Mouse (Mus musculus) lung, embryonic 15.5 days (tissue): ENCODE measurements at regions not wholly inside any gene's neighbourhood (a gene's known extent, or its start where the extent isn't known, plus 50 kb on each side); places are given as distances from the start of the nearest gene placed in this dataset.

ENCODE experiments used
- ATAC-seq: fragments of 200-750 bp; cut with Nextera tagmentation; 2 replicates; pipeline ENCODE4 v1.8.0; 2017; ENCODE audit warnings: moderate number of reproducible peaks, borderline replicate concordance; ENCODE audit not compliant: low FRiP score, low TSS enrichment; ENCODE audit errors: extremely low read depth
- H3K27ac ChIP-seq: fragments of 300-500 bp; sonication (generic); 2 replicates; pipeline ENCODE4 v1.5.1; 2015; ENCODE audit warnings: moderate library complexity, mild to moderate bottlenecking, inconsistent platforms
- H3K27me3 ChIP-seq: fragments of 300-500 bp; sonication (generic); 2 replicates; pipeline ENCODE4 v1.6.1; 2015; ENCODE audit warnings: inconsistent platforms
- H3K36me3 ChIP-seq: fragments of 300-500 bp; sonication (generic); 2 replicates; pipeline ENCODE4 v1.6.1; 2015; ENCODE audit warnings: inconsistent platforms
- H3K4me1 ChIP-seq: fragments of 300-500 bp; sonication (generic); 2 replicates; pipeline ENCODE4 v1.6.1; 2015; ENCODE audit warnings: inconsistent platforms
- H3K4me2 ChIP-seq: fragments of 300-500 bp; sonication (generic); 2 replicates; pipeline ENCODE4 v1.6.1; 2015; ENCODE audit warnings: inconsistent platforms, mild to moderate bottlenecking, moderate library complexity
- H3K4me3 ChIP-seq: fragments of 300-500 bp; sonication (generic); 2 replicates; pipeline ENCODE4 v1.5.1; 2015; ENCODE audit warnings: mild to moderate bottlenecking, inconsistent platforms
- H3K9ac ChIP-seq: fragments of 300-500 bp; sonication (generic); 2 replicates; pipeline ENCODE4 v1.6.1; 2015; ENCODE audit warnings: inconsistent platforms
- H3K9me3 ChIP-seq: fragments of 300-500 bp; sonication (generic); 2 replicates; pipeline ENCODE4 v1.6.1; 2016; ENCODE audit warnings: inconsistent platforms
- WGBS: fragments of 180-500 bp; shearing (Covaris S2); methylation state at CpG from one replicate; pipeline ENCODE4 v1.1.7; 2015; 5-methylcytosine and 5-hydroxymethylcytosine counted together

DNA sequence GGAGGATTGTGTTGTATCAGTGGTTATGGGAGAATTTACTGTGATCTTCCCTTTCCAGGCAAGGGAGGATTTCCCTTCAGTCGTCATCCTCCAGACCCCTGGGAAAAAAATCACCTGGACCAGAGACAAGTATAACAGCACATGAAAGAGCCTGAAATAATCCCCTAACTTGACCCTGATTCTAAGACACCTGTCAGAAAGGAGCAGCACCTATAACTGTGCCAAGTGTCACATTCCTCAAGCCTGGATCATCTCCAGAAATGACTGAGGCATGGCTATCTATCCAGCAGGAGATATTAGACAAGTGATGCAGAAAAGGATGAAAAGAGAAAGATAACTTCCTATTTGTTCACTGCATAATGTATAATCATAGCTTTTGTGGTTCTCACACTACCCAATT, 800.9 kb upstream of the A1bg start:
- Histone ChIP-seq H3K36me3 (no peaks in the 10 kb centered on the region), H3K9me3 (no peaks in the 10 kb centered on the region), H3K9ac (no peak overlapping the region), H3K27ac (no peak overlapping the region), H3K4me1 (no peaks in the 10 kb centered on the region), H3K27me3 (no peaks in the 10 kb centered on the region), H3K4me3 (no peak overlapping the region), H3K4me2 (no peak overlapping the region)
- no peak for ATAC-seq
- 35% methylated on average over 1 of the region's 1 CpGs for WGBS

DNA sequence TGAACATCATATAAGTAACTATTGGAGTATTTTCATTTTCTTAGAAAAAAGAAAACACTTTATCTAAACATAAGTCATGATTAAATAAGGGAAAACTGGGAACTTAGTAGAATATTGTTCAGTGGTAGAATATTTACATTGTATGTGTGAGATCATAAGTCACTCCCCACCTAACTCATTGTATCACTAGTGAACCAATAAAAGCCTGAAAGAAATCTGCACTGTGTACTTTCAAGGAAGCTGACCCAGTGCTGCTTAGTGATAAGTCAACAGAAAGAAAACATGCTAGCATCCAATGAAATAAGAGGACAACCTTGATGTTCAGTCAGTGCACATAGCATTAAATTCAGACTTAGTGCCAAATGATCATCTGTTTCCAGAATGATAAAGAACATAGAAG, 795.7 kb upstream of the A1bg start:
- no peak overlapping the region for H3K9ac ChIP-seq
- H3K4me2 ChIP-seq = no peak overlapping the region
- no peaks in the 10 kb centered on the region for H3K36me3 ChIP-seq
- H3K4me1 ChIP-seq = peaks cover 10% of the 10 kb centered on the region
- H3K27me3 ChIP-seq = no peaks in the 10 kb centered on the region
- no peak for ATAC-seq
- no peak overlapping the region for H3K27ac ChIP-seq
- H3K9me3 ChIP-seq = no peaks in the 10 kb centered on the region
- no peak overlapping the region for H3K4me3 ChIP-seq

DNA sequence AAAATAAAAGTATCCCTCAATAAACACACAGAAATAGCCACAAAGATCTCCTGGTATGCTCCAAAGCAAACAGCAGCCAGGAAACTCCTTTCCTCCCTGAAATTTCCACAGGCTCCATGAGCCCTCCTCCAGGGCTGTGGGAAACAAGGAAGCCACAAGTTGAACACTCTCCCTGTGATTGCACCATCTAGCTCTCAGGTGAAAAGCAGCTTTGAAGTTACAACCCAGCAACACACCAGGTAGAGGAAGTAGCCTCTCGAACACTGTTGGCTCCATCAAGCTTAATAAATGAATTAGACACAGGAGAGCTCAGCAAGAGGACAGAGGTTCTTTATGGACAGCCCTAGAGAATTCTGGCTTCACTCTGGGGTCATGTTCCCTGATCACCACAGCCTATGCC, 794.4 kb upstream of the A1bg start:
- Histone ChIP-seq H3K4me1 (peaks cover 10% of the 10 kb centered on the region), H3K36me3 (no peaks in the 10 kb centered on the region), H3K9me3 (no peaks in the 10 kb centered on the region), H3K4me3 (no peak overlapping the region), H3K9ac (no peak overlapping the region), H3K27me3 (no peaks in the 10 kb centered on the region), H3K27ac (peak overlapping the region; percentile 21; the same call in 1 of the 2 replicates), H3K4me2 (no peak overlapping the region)
- no peak for ATAC-seq
- 73% methylated on average over 1 of the region's 1 CpGs for WGBS

DNA sequence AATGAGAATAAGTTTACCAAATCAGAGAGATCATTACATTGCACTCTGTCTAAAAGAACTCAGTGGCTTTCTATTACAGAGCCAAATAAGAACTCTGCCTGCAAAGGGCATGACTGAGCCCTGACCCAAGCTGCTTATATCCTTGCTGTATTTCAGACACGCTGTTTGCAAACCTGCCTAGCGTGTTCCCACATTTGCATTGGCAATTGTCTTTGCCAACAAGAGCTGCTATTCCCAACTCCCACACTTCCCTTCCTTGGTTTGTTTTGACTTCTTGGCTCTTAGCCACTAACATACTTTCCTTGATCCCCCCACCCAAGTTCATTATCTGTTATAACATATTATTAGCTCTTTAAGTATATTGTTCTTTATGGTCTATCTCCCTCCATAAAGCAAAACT, 791.1 kb upstream of the A1bg start:
- no peak for ATAC-seq

DNA sequence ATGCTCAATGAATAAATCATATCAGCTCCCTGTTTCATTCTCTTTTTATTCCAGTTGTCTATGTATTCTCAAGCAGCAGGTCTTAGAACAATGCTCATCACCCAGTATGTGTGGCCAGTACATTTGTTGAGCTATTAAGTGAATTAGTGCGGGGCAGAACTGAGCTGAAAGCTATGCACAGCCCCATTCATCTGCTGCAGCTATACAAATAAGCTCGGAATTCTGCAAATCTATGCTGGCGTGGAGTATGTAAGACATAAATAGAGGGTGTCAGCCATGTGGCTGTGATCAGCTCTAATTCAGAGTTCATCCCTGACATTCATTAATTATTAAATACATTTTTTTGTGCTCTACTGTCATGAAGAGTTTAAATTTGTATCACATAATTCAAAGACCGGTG, 786.1 kb upstream of the A1bg start:
- Histone ChIP-seq H3K4me2 (no peak overlapping the region), H3K4me3 (no peak overlapping the region), H3K36me3 (no peaks in the 10 kb centered on the region), H3K9me3 (no peaks in the 10 kb centered on the region), H3K27ac (no peak overlapping the region), H3K4me1 (peaks cover 18% of the 10 kb centered on the region), H3K9ac (no peak overlapping the region), H3K27me3 (no peaks in the 10 kb centered on the region)
- no peak for ATAC-seq
- WGBS = 63% methylated on average over 4 of the region's 4 CpGs

More for the DNA sequence above, 791.1 kb upstream of the A1bg start:
- H3K27me3 ChIP-seq = no peaks in the 10 kb centered on the region
- H3K27ac ChIP-seq = no peak overlapping the region
- no peaks in the 10 kb centered on the region for H3K9me3 ChIP-seq
- 31% methylated on average over 2 of the region's 2 CpGs for WGBS
- H3K4me3 ChIP-seq = no peak overlapping the region
- peaks cover 10% of the 10 kb centered on the region for H3K4me1 ChIP-seq
- no peak overlapping the region for H3K9ac ChIP-seq
- H3K4me2 ChIP-seq = no peak overlapping the region
- H3K36me3 ChIP-seq = no peaks in the 10 kb centered on the region

DNA sequence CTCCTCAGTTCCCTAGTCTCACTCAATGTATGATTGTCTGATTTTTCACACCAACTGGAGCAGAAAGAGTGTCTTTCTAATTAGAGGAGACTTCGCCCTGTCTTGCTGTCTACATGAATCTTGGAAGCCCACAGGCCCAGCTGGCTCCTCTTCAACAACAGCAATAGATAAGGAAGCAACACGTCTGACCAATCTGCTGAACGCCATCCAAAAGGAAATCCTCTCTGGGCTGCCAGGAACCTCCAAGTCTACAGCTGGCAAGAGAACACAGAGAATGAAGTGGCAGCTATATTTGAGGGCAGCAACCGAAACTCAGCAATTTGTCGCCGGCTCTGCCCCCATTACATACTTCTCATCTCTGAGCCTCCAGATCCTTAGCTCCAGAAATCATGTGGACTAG, 785.1 kb upstream of the A1bg start:
- Histone ChIP-seq H3K27me3 (no peaks in the 10 kb centered on the region), H3K4me2 (no peak overlapping the region; the same call in 1 of the 2 replicates), H3K4me3 (no peak overlapping the region), H3K9me3 (no peaks in the 10 kb centered on the region), H3K36me3 (no peaks in the 10 kb centered on the region), H3K9ac (no peak overlapping the region), H3K27ac (0 out of 2 replicates have a peak overlapping the region, but pooled peaks have one; percentile 42), H3K4me1 (peaks cover 14% of the 10 kb centered on the region)
- ATAC-seq = peak; percentile 89
- WGBS = 27% methylated on average over 6 of the region's 6 CpGs

DNA sequence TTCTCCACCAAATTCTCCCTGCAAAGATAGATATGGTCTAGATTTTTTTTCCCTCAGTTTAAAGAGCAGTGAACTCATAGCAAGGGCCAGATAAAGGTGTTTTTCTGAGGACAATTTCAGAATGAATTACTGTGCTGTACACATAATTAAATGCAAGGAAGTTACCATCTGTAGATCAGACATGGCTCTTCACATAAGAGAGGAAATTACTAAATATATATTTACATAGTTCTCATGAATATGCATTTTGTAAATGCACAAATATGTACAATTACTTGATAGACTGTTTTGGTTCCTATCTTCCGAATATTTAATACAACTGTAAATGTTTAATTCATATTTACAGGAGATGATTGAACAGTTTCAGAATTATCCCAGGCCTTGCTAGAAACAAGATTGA, 769.9 kb upstream of the A1bg start:
- Histone ChIP-seq H3K4me3 (no peak overlapping the region), H3K9me3 (no peaks in the 10 kb centered on the region), H3K36me3 (no peaks in the 10 kb centered on the region), H3K4me2 (no peak overlapping the region), H3K9ac (no peak overlapping the region), H3K4me1 (no peaks in the 10 kb centered on the region), H3K27ac (no peak overlapping the region), H3K27me3 (no peaks in the 10 kb centered on the region)
- 79% methylated on average over 1 of the region's 1 CpGs for WGBS
- no peak for ATAC-seq

DNA sequence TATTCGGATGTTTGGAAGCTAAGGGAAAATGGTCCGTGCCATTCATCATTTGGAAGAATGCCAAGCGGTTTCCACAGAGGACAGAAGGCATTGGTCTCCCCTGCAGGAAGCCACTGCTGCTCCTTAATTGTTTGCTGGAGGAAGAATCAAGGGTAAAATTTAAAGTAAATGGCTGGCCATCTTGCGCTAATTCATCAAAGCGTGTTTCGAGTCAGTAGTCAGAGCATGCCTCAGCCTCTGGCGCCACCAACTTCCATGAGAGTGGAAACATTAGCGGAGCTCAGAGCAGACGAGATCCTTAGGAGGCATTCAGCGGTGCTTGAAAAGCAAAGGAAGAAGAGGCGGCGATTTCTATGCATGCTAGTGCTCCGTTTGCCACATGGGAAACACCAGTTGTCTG, 767.6 kb upstream of the A1bg start:
- Histone ChIP-seq H3K4me3 (no peak overlapping the region), H3K27ac (no peak overlapping the region), H3K36me3 (no peaks in the 10 kb centered on the region), H3K27me3 (no peaks in the 10 kb centered on the region), H3K9ac (no peak overlapping the region), H3K9me3 (no peaks in the 10 kb centered on the region), H3K4me2 (no peak overlapping the region), H3K4me1 (no peaks in the 10 kb centered on the region)
- ATAC-seq = no peak
- WGBS = 77% methylated on average over 13 of the region's 13 CpGs

DNA sequence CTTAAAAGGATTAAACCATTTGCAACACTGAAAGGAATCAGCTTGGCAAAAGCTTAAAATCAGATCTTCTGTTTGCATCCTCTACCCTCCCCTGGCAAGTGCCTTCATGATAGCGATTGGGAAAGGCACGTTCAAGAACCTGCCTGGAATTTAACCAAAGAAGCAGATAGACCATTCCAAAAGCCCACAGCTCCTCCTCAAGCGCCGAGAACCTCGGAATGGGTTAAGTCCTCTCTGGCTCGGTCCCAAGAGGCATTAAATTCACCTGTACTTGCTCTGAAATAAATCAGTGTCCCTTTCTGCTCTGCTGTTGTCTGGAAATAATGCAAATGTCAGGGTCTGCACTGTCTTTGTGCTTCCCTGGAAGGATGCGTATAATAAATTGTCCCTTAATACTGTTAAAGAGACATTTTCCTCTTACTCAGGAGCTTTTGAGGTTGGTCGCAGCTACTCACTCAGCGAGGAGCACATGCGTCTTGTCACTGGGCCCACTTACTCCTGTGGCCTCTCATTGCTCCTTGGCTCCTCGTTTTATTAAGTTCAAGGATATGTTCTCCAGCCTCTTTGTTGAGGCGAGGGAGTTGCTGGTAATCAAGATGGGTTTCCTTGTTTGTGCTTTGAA, 767.1 kb upstream of the A1bg start:
- Histone ChIP-seq H3K9ac (no peak overlapping the region), H3K36me3 (no peaks in the 10 kb centered on the region), H3K4me3 (no peak overlapping the region), H3K27ac (no peak overlapping the region), H3K4me1 (no peaks in the 10 kb centered on the region), H3K4me2 (no peak overlapping the region), H3K27me3 (no peaks in the 10 kb centered on the region), H3K9me3 (no peaks in the 10 kb centered on the region)
- WGBS = 70% methylated on average over 12 of the region's 12 CpGs
- ATAC-seq = no peak

DNA sequence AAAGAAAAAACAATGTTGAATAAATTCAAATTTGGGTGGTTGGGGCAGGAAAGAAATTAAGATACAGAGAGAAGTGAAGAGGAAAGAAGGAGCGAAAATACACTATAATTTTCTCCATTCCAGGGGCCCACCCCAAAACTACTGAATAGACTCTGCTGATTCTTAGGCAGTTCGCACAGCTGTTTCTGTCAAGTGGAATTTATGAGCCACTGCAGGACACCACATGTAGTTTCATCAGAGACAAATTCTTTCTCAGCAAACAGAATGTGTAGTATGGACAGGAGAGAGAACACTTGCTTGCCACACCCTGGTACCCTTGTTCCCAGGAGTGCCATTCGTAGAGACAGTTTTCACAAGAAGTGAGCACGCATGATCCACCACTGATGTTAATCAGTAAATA, 760.2 kb upstream of the A1bg start:
- 86% methylated on average over 4 of the region's 4 CpGs for WGBS
- Histone ChIP-seq H3K9ac (no peak overlapping the region), H3K4me3 (no peak overlapping the region), H3K27ac (no peak overlapping the region), H3K27me3 (no peaks in the 10 kb centered on the region), H3K4me2 (no peak overlapping the region), H3K9me3 (no peaks in the 10 kb centered on the region), H3K4me1 (no peaks in the 10 kb centered on the region), H3K36me3 (no peaks in the 10 kb centered on the region)
- no peak for ATAC-seq

DNA sequence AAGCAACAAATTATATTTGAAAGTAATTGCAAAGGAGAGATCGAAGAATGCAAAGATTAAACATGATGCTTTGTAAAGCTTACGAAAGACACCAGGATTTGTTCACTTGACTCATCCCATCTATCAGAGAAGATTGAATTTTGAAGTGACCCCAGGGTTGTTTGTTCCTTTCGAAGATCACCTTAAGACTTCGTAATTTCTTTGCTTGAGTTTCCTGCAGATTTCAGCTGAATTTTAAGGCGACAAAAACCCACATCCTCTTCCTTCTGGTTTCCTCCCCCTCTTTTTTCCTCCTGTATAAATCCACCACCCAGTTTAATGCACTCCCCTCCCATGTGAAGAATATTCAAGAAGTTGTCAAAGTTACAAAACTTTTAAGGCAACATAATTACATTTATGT, 747.7 kb upstream of the A1bg start:
- ATAC-seq = no peak
- no peak overlapping the region for H3K4me3 ChIP-seq
- no peak overlapping the region for H3K4me2 ChIP-seq
- no peaks in the 10 kb centered on the region for H3K4me1 ChIP-seq
- no peaks in the 10 kb centered on the region for H3K36me3 ChIP-seq
- 78% methylated on average over 5 of the region's 5 CpGs for WGBS
- H3K9me3 ChIP-seq = no peaks in the 10 kb centered on the region
- no peak overlapping the region for H3K27ac ChIP-seq
- no peak overlapping the region for H3K9ac ChIP-seq
- no peaks in the 10 kb centered on the region for H3K27me3 ChIP-seq

DNA sequence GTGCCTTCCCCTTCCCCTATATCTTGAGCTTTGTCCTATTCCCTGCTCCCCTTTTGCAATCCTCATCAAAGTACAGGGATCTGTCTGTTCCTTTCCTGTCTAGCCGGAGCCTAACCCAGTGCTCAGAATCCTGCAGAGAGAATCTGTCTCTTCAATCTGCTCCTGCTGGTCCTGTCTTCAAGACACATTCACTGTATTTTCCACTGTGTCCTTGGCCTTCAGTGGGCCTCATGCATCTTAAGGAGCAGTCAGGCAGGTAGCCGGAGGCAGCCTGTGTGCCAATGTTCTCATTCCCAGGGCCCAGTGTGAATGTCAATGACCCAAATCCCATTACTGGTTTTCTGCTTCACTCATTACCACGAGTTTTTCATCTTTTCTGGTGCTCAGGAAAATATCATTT, 737.8 kb upstream of the A1bg start:
- H3K9ac ChIP-seq = no peak overlapping the region
- H3K9me3 ChIP-seq = no peaks in the 10 kb centered on the region
- no peak overlapping the region for H3K27ac ChIP-seq
- no peaks in the 10 kb centered on the region for H3K27me3 ChIP-seq
- no peak for ATAC-seq
- H3K36me3 ChIP-seq = no peaks in the 10 kb centered on the region
- H3K4me2 ChIP-seq = no peak overlapping the region
- no peak overlapping the region for H3K4me3 ChIP-seq
- no peaks in the 10 kb centered on the region for H3K4me1 ChIP-seq
- WGBS = 70% methylated on average over 3 of the region's 3 CpGs

DNA sequence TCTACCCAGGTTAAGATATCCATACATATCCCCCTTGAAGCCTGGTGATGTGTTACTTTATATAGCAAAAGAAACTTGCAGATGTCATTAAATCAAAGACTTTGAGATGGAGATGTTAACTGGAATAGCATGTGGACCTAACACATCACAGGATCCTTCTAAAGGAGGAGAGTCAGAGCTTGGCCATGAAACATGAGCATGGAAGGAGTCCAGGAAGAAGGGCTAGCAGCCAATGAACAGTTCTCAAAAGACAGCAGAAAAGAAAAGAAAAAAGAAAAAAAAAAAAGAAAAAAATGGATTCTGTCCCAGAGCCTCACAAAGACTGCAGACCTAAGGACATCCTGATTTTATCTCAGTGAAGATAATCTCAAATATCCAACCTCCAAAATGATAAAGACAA, 734.1 kb upstream of the A1bg start:
- ATAC-seq = no peak
- H3K27me3 ChIP-seq = no peaks in the 10 kb centered on the region
- H3K9me3 ChIP-seq = no peaks in the 10 kb centered on the region

More for the DNA sequence above, 734.1 kb upstream of the A1bg start:
- Histone ChIP-seq H3K9ac (no peak overlapping the region), H3K4me2 (no peak overlapping the region), H3K4me3 (no peak overlapping the region), H3K4me1 (no peaks in the 10 kb centered on the region), H3K27ac (no peak overlapping the region), H3K36me3 (no peaks in the 10 kb centered on the region)
